Mouse (Mus musculus): Measurements from ENCODE around the gene Glis3.

DNA sequence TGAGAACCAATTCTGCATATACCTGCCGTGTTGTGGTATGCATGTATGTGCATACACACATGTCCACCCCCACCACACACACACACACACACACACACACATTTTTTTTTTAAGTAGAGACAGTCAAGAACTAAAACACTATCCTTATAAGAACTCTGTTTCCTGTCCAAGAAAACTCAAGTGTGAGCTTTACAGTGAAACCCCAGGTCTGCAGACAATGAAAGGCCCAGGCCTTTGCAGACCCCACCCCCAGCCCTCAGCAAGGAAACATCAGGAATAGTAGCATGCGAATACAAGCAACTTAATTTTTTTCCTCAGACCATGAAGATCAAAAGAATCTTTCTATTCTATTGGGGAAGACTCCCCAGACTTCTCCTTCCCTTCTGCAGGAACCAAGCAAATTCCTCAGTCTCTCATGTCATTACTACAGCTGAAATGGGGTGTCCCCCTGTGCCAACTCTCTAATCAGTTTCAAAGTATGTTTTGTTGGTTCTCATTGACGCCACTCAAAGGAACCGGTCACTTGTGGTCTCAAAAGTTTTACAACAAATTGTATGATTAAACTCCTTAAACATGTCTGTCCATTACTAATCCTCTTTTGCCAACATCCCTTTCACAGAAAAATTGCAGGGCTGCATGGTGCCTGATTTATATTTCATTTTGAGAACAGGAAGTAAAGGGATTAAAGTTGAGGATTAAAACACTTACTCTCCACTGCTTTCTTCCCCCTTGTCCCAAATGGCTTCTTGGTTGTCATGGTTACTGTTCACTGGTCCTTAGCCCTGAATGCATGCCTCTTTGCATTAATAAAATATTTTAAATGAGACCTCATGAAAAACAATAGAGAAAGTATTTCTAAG is 343.0 kb downstream of the Glis3 start:
- TF ChIP-seq GATA1 (IDR thresholded peaks at IDR 0.05; ENCODE audit: borderline replicate concordance, low read length) (no peak), FLI1 (IDR thresholded peaks at IDR 0.05; ENCODE audit: low read length) (no peak)
